Mouse (Mus musculus) lung, postnatal 0 days (tissue): ENCODE measurements around the gene Nppb. TPM values are rescaled to one million over a fixed set of nuclear protein-coding genes. Genes with fewer than 3 reads are reported as not detected.

ENCODE experiments used
- ATAC-seq: fragments of 200-750 bp; cut with Nextera tagmentation; 2 replicates; pipeline ENCODE4 v1.8.0; 2017; ENCODE audit warnings: moderate library complexity
- DNase-seq: peaks from one replicate; pipeline ENCODE4 v3.0.0-alpha.2; 2016; ENCODE audit warnings: low spot score
- H3K27ac ChIP-seq: fragments of 300-500 bp; sonication (generic); 2 replicates; pipeline ENCODE4 v1.5.1; 2014; ENCODE audit warnings: antibody characterized with exemption, mild to moderate bottlenecking, low read length, mixed read lengths
- H3K27me3 ChIP-seq: fragments of 300-500 bp; sonication (generic); replicated peaks from 2 replicates; pipeline ENCODE4 v1.6.1; 2014; ENCODE audit warnings: low read length, mixed read lengths; ENCODE audit not compliant: insufficient read depth
- H3K36me3 ChIP-seq: fragments of 300-500 bp; sonication (generic); 2 replicates; pipeline ENCODE4 v1.6.1; 2014; ENCODE audit warnings: low read length, mixed read lengths; ENCODE audit not compliant: insufficient read depth
- H3K4me1 ChIP-seq: fragments of 300-500 bp; sonication (generic); 2 replicates; pipeline ENCODE4 v1.6.1; 2014; ENCODE audit warnings: antibody characterized with exemption, low read depth, low read length, mixed read lengths; ENCODE audit not compliant: insufficient read depth
- H3K4me2 ChIP-seq: fragments of 300-500 bp; sonication (generic); replicated peaks from 2 replicates; pipeline ENCODE4 v1.6.1; 2014; ENCODE audit warnings: low read depth, mild to moderate bottlenecking, low read length, moderate library complexity, mixed read lengths
- H3K4me3 ChIP-seq: fragments of 300-500 bp; sonication (generic); 2 replicates; pipeline ENCODE4 v1.5.1; 2014; ENCODE audit warnings: low read depth, low read length
- H3K9ac ChIP-seq: fragments of 300-500 bp; sonication (generic); replicated peaks from 2 replicates; pipeline ENCODE4 v1.6.1; 2014; ENCODE audit warnings: low read depth, mild to moderate bottlenecking
- H3K9me3 ChIP-seq: fragments of 300-500 bp; sonication (generic); 2 replicates; pipeline ENCODE4 v1.6.1; 2016; ENCODE audit warnings: low read length, mixed read lengths
- CTCF ChIP-seq: IDR thresholded peaks from 2 replicates; pipeline ENCODE4 v1.5.1; 2016; ENCODE audit warnings: antibody characterized with exemption, mild to moderate bottlenecking
- EP300 ChIP-seq: IDR thresholded peaks from 2 replicates; pipeline ENCODE4 v1.6.1; 2016; ENCODE audit warnings: antibody characterized with exemption, mild to moderate bottlenecking, control low read depth
- WGBS: fragments of 180-500 bp; shearing (Covaris S2); extraction: QIAGEN DNeasy Blood & Tissue Kit; methylation state at CpG from one replicate; pipeline ENCODE4 v1.1.7; 2014; 5-methylcytosine and 5-hydroxymethylcytosine counted together
- polyA plus RNA-seq: library from polyadenylated mRNA; unstranded; fragments of >200 nt; fragmentation: Nextera tagmentation; extraction: Ambion mirVana; gene quantifications from 2 replicates; pipeline ENCODE4 v1.2.1, GENCODE M21; 2015

The Nppb gene
- polyA plus RNA-seq, 1 experiment from 2014 or later = not detected

DNA sequence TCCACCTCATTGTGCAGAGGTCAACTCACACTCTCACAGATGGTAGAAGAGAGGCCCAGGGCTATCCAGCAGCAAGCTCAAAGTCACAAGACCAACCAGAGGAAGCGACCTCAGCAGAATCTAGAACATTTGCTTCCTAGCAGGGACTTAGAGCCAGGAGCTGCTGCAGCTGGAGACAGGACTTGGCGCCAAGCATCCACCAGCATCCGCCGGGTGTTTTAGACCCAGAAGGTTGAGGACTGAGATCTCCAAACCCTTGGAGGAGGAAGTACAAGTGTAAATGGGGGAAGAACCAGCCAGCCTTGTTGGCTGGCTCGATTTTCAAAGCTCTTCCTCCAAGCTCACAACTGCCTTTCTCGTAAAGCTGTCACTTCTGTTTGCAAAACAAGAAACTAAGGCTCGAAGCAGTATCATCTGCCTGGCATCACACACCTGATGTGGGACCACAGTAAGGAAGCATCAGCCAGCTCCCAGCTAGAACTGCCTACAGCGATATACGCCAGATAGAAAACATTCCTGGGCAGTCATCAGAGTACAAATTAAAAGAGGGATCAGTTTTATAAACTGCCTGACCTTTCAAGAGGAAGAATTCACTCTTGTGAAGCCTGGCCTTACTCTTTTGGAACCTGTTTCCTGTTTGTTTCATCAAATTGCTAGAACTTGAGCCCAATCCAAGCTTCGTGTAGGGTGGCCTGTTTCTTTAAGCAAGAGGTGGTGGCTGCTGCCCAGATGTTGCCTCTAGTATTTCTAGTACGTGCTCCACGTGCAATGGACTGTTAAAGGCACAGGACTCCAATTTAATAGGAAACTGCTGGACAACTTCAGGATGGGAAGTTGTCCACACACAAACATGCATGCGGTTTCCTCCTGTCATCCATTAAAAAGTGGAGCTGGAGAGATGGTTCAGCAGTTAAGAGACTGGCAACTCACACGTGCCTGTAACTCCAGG is 47.2 kb upstream of the Nppb start:
- Histone ChIP-seq H3K27ac (peak overlapping the region; percentile 68), H3K4me3 (no peak overlapping the region), H3K36me3 (no peaks in the 10 kb centered on the region), H3K27me3 (no peaks in the 10 kb centered on the region), H3K4me2 (no peak overlapping the region), H3K9me3 (no peaks in the 10 kb centered on the region), H3K4me1 (peaks cover 12% of the 10 kb centered on the region; the same call in 1 of the 2 replicates), H3K9ac (no peak overlapping the region)
- DNase-seq (peak; percentile 72), ATAC-seq (peak; percentile 19)
- 0 out of 2 replicates have a peak, but pooled peaks have one; percentile 14 for TF ChIP-seq EP300
- TF ChIP-seq CTCF = no peak
- 36% methylated on average over 14 of the region's 14 CpGs for WGBS

- no peak for DNase-seq
- no peak for ATAC-seq
- no peak overlapping the region for H3K9ac ChIP-seq
- H3K4me2 ChIP-seq = peak overlapping the region; percentile 98
- peaks cover 12% of the 10 kb centered on the region; the same call in 1 of the 2 replicates for H3K4me1 ChIP-seq
- no peak for TF ChIP-seq EP300
- TF ChIP-seq CTCF = no peak
- peak overlapping the region; percentile 66 for H3K27ac ChIP-seq
- H3K36me3 ChIP-seq = peaks cover 14% of the 10 kb centered on the region
- no peaks in the 10 kb centered on the region for H3K27me3 ChIP-seq
- 35% methylated on average over 9 of the region's 9 CpGs for WGBS
- H3K9me3 ChIP-seq = no peaks in the 10 kb centered on the region
- peak overlapping the region; percentile 91; the same call in 1 of the 2 replicates for H3K4me3 ChIP-seq
Observed at GRCm38 (mm10) chr4:147940111-147940510, 45.5 kb upstream of the Nppb start.

DNA sequence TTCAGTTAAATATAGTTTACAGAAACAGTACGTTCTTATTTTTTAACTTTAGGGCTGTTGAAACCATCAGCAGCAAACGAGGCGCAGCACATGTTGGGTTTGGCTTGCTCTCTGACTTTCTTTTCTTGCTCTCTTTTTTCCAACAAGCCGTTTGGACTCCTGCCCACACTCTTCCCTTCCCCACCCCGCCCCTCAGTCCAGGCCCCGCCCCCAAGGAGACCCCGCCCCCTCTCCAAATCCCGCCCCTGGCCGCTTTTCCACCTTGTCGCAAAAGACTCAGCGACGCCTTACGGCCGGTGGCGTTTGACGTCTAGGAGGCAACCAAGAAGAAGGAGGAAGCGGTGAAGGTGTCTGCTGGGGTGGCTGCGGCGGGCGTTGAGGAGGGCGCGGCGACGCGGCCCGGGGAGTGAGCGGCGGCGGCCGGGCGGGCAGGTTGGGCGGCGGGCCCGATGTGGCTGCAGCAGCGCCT is 45.0 kb upstream of the Nppb start, which contains the start of gene 2510039O18Rik:
2510039O18Rik (plus strand) TSS at position 320 of the 469 bp plus-strand sequence.
- Histone ChIP-seq H3K27me3 (no peaks in the 10 kb centered on the region), H3K4me2 (peak within 1 kb of the TSS; percentile 98), H3K4me3 (peak within 1 kb of the TSS; percentile 91), H3K4me1 (peaks cover 12% of the 10 kb centered on the region; the same call in 1 of the 2 replicates), H3K9ac (peak within 1 kb of the TSS; percentile 63), H3K9me3 (no peaks in the 10 kb centered on the region), H3K36me3 (peaks cover 19% of the 10 kb centered on the region), H3K27ac (peak within 1 kb of the TSS; percentile 85)
- WGBS = 2% methylated on average over 18 of the region's 35 CpGs
- DNase-seq (peak; percentile 98), ATAC-seq (peak; percentile 71)
- TF ChIP-seq EP300 = no peak
- TF ChIP-seq CTCF = 0 out of 2 replicates have a peak, but pooled peaks have one; percentile 16

- Histone ChIP-seq H3K9ac (peak overlapping the region; percentile 63), H3K27ac (peak overlapping the region; percentile 85), H3K4me1 (peaks cover 12% of the 10 kb centered on the region; the same call in 1 of the 2 replicates), H3K4me2 (peak overlapping the region; percentile 98), H3K36me3 (peaks cover 26% of the 10 kb centered on the region), H3K4me3 (peak overlapping the region; percentile 91), H3K27me3 (no peaks in the 10 kb centered on the region), H3K9me3 (no peaks in the 10 kb centered on the region)
- WGBS = 5% methylated on average over 71 of the region's 88 CpGs
- TF ChIP-seq CTCF = no peak
- DNase-seq (peak; percentile 23), ATAC-seq (peak; percentile 59)
Observed at GRCm38 (mm10) chr4:147941045-147942020, 44.3 kb upstream of the Nppb start.

GRCm38 (mm10) chr4:147943005-147943404 is 42.6 kb upstream of the Nppb start:
- WGBS = 95% methylated on average over 1 of the region's 1 CpGs
- Histone ChIP-seq H3K27me3 (no peaks in the 10 kb centered on the region), H3K36me3 (peaks cover 36% of the 10 kb centered on the region), H3K27ac (no peak overlapping the region), H3K4me1 (peaks cover 12% of the 10 kb centered on the region; the same call in 1 of the 2 replicates), H3K4me2 (no peak overlapping the region), H3K9me3 (no peaks in the 10 kb centered on the region), H3K4me3 (no peak overlapping the region), H3K9ac (no peak overlapping the region)
- TF ChIP-seq CTCF (no peak), EP300 (no peak)
- ATAC-seq (no peak), DNase-seq (no peak)
